ENCODE assay signal across 12 mouse cellular contexts in the genomic region with DNA sequence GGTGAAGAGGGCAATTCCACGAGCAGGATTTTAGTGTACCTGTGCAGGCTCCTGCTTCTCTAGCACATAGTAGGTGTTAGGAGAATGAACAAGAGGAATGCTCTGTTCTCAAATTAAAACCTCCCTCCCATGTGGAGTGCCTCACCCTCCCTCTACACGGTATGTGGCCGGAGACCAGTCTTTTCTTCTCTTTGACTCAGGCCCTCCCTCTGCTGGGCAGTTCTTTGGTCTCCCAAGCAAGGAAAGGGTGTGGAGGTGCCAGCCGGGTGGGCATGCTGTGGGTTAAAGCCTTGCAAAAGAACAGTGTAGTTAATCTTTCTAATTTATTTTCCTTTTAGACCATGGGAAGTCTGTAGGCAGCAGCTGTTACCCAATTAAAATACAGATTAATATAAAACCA. TPM values are rescaled to one million over a fixed set of nuclear protein-coding genes. Genes with fewer than 3 reads are reported as not detected.
DNase-seq lines count a peak whose midpoint lies in the region; ATAC-seq and TF ChIP-seq lines count a peak whose summit lies in the region.
"Had no signal": no experiment of that assay in that cellular context is flagged by ENCODE, and none has a peak within 500 bp of the region (broad histone marks: within the 10 kb centered on the region; RNA-seq: fewer than 3 reads in every experiment).

No protein-coding gene starts in this region.

- no peaks in the 10 kb centered on the region for H3K79me2 ChIP-seq in heart, adult 2 months (replicated peaks; ENCODE audit: control insufficient read depth, insufficient read depth, low read length)

- TF ChIP-seq EP300 in heart, adult 2 months (IDR thresholded peaks at IDR 0.05; ENCODE audit: insufficient read depth, low read depth, low read length): no peak

- no peak for DNase-seq in heart, adult 2 months
- no peak for DNase-seq in heart, postnatal 36 days
- DNase-seq in midbrain, embryonic 10.5 days (ENCODE audit: low spot score): no peak
- no peak for DNase-seq in urinary bladder, adult 2 months (ENCODE audit: low spot score)
- DNase-seq: cerebellum, adult 8-10 months; liver, embryonic 13.5 days; right cerebral cortex, postnatal 25 days had no signal

- intact Hi-C loops in heart, adult 2 months (cut with DNase I): no loop called here
- intact Hi-C loops in heart, postnatal 36 days (cut with DNase I): no loop called here

- no peaks in the 10 kb centered on the region for H3K36me3 ChIP-seq in heart, adult 2 months (ENCODE audit: control insufficient read depth, insufficient read depth, low read length)
- H3K36me3 ChIP-seq in midbrain, embryonic 13.5 days: peaks cover 44% of the 10 kb centered on the region
- peaks cover 70% of the 10 kb centered on the region for H3K36me3 ChIP-seq in midbrain, embryonic 10.5 days
- H3K36me3 ChIP-seq in hindbrain, embryonic 15.5 days: peaks cover 19% of the 10 kb centered on the region; the same call in 1 of the 2 replicates
- H3K36me3 ChIP-seq in small intestine, adult 2 months (ENCODE audit: control insufficient read depth, insufficient read depth, low read length): peaks cover 26% of the 10 kb centered on the region

- ATAC-seq in midbrain, embryonic 13.5 days: peak; percentile 55; the same call in 1 of the 2 replicates
- ATAC-seq in hindbrain, embryonic 15.5 days (ENCODE audit: low FRiP score, low read depth): no peak
- ATAC-seq in inflammation-experienced regulatory T-cells, adult 6 months: no peak
- ATAC-seq: activated CD4-positive, CD25-positive, alpha-beta regulatory T cell, adult 4 months had no signal

- H3K4me3 ChIP-seq in heart, adult 2 months: no peak overlapping the region
- H3K4me3 ChIP-seq in midbrain, embryonic 13.5 days (replicated peaks): no peak overlapping the region
- no peak overlapping the region for H3K4me3 ChIP-seq in midbrain, embryonic 10.5 days
- no peak overlapping the region for H3K4me3 ChIP-seq in hindbrain, embryonic 15.5 days
- H3K4me3 ChIP-seq in small intestine, adult 2 months (ENCODE audit: low read depth, low read length): no peak overlapping the region
- H3K4me3 ChIP-seq: liver, embryonic 13.5 days had no signal

- H3K9me3 ChIP-seq in midbrain, embryonic 13.5 days: no peaks in the 10 kb centered on the region
- no peaks in the 10 kb centered on the region for H3K9me3 ChIP-seq in midbrain, embryonic 10.5 days (replicated peaks)
- no peaks in the 10 kb centered on the region for H3K9me3 ChIP-seq in hindbrain, embryonic 15.5 days
- H3K9me3 ChIP-seq: liver, embryonic 13.5 days had no signal

- H3K4me2 ChIP-seq in midbrain, embryonic 13.5 days (replicated peaks): no peak overlapping the region
- no peak overlapping the region for H3K4me2 ChIP-seq in hindbrain, embryonic 15.5 days
- H3K4me2 ChIP-seq: liver, embryonic 13.5 days had no signal

- no peak overlapping the region for H3K27ac ChIP-seq in heart, adult 2 months
- H3K27ac ChIP-seq in midbrain, embryonic 13.5 days: peak overlapping the region; percentile 51; the same call in 1 of the 2 replicates
- H3K27ac ChIP-seq in midbrain, embryonic 10.5 days (replicated peaks): no peak overlapping the region
- 0 out of 2 replicates have a peak overlapping the region, but pooled peaks have one; percentile 21 for H3K27ac ChIP-seq in hindbrain, embryonic 15.5 days (replicated peaks)
- no peak overlapping the region for H3K27ac ChIP-seq in small intestine, adult 2 months (ENCODE audit: insufficient read depth, low read depth, low read length)
- H3K27ac ChIP-seq: liver, embryonic 13.5 days had no signal

- no peaks in the 10 kb centered on the region for H3K27me3 ChIP-seq in heart, adult 2 months (ENCODE audit: control insufficient read depth, insufficient read depth, low read length)
- H3K27me3 ChIP-seq in midbrain, embryonic 13.5 days: no peaks in the 10 kb centered on the region
- peaks cover 77% of the 10 kb centered on the region for H3K27me3 ChIP-seq in midbrain, embryonic 10.5 days (ENCODE audit: low read depth, poor library complexity, severe bottlenecking)
- no peaks in the 10 kb centered on the region for H3K27me3 ChIP-seq in hindbrain, embryonic 15.5 days
- H3K27me3 ChIP-seq in small intestine, adult 2 months (ENCODE audit: control insufficient read depth, insufficient read depth, low read length): no peaks in the 10 kb centered on the region
- H3K27me3 ChIP-seq: liver, embryonic 13.5 days had no signal

- TF ChIP-seq CTCF in heart, adult 2 months (IDR thresholded peaks at IDR 0.05): peak; percentile 50
- peak; percentile 30; the same call in 1 of the 2 replicates for TF ChIP-seq CTCF in small intestine, adult 2 months (IDR thresholded peaks at IDR 0.05; ENCODE audit: extremely low read depth, insufficient read length, insufficient replicate concordance, low read depth, low read length)

- 63% methylated on average over 4 of the region's 4 CpGs for WGBS in heart, adult 2 months
- 13% methylated on average over 4 of the region's 4 CpGs for WGBS in midbrain, embryonic 13.5 days
- 33% methylated on average over 4 of the region's 4 CpGs for WGBS in midbrain, embryonic 10.5 days
- 30% methylated on average over 4 of the region's 4 CpGs for WGBS in hindbrain, embryonic 15.5 days
- 58% methylated on average over 4 of the region's 4 CpGs for WGBS in small intestine, adult 2 months

- no peak overlapping the region for H3K9ac ChIP-seq in heart, adult 2 months (ENCODE audit: low read depth, low read length)
- H3K9ac ChIP-seq in midbrain, embryonic 13.5 days (replicated peaks): no peak overlapping the region
- H3K9ac ChIP-seq in hindbrain, embryonic 15.5 days: no peak overlapping the region
- H3K9ac ChIP-seq: liver, embryonic 13.5 days had no signal

- no peaks in the 10 kb centered on the region; the same call in 1 of the 2 replicates for H3K4me1 ChIP-seq in heart, adult 2 months (ENCODE audit: control insufficient read depth, insufficient read depth, low read length)
- peaks cover 38% of the 10 kb centered on the region for H3K4me1 ChIP-seq in midbrain, embryonic 13.5 days (replicated peaks)
- peaks cover 52% of the 10 kb centered on the region for H3K4me1 ChIP-seq in midbrain, embryonic 10.5 days
- H3K4me1 ChIP-seq in hindbrain, embryonic 15.5 days (replicated peaks): peaks cover 23% of the 10 kb centered on the region
- peaks cover 11% of the 10 kb centered on the region for H3K4me1 ChIP-seq in small intestine, adult 2 months (ENCODE audit: control insufficient read depth, insufficient read depth, insufficient read length, low read length)

- no peak for TF ChIP-seq POLR2A in heart, adult 2 months (IDR thresholded peaks at IDR 0.05; ENCODE audit: insufficient read depth, low read depth, low read length)
- no peak for TF ChIP-seq POLR2A in small intestine, adult 2 months (IDR thresholded peaks at IDR 0.05; ENCODE audit: low read depth, low read length)

RNA-seq across cellular contexts. Expression of a gene that starts 37.3 kb away (rescaled TPM):
- 10 to 100 TPM; 82.0 to 82.2 TPM for total RNA-seq in heart, adult 2 months (2021)
- 78.0 and 90.4 TPM in 2 replicates for polyA plus RNA-seq in heart, adult 2 months (2012; rRNA removed)
- 10 to 100 TPM; 89.9 to 91.4 TPM for total RNA-seq in heart, postnatal 36 days (2021)
- 190 and 195 TPM in 2 replicates for polyA plus RNA-seq in midbrain, embryonic 13.5 days (2015; fragmentation: Nextera tagmentation; extraction: Ambion mirVana)
- 111 and 139 TPM in 2 replicates for polyA plus RNA-seq in midbrain, embryonic 10.5 days (2016; fragmentation: Nextera tagmentation; extraction: Ambion mirVana)
- 266 and 267 TPM in 2 replicates for polyA plus RNA-seq in hindbrain, embryonic 15.5 days (2015; fragmentation: Nextera tagmentation; extraction: Ambion mirVana)
- polyA plus RNA-seq in small intestine, adult 2 months (2012; rRNA removed): 36.2 and 59.2 TPM in 2 replicates
- polyA plus RNA-seq in inflammation-experienced regulatory T-cells, adult 6 months (2017; shearing (Covaris generic)): 10 to 100 TPM; 37.3 to 65.3 (median 61.9) TPM
- 83.5 and 95.4 TPM in 2 replicates for polyA plus RNA-seq in urinary bladder, adult 2 months (2012; rRNA removed)

Comparison
In these comparisons a context has a peak if more than half of its experiments do, and no peak if none do; other contexts are left out.
1. H3K27ac ChIP-seq: peak in midbrain, embryonic 13.5 days (single experiment) and hindbrain, embryonic 15.5 days (single experiment); none in heart, adult 2 months (single experiment), midbrain, embryonic 10.5 days (single experiment) and small intestine, adult 2 months (single experiment).